Comparison of ENCODE assay signal across 20 mouse cellular contexts in the genomic region with DNA sequence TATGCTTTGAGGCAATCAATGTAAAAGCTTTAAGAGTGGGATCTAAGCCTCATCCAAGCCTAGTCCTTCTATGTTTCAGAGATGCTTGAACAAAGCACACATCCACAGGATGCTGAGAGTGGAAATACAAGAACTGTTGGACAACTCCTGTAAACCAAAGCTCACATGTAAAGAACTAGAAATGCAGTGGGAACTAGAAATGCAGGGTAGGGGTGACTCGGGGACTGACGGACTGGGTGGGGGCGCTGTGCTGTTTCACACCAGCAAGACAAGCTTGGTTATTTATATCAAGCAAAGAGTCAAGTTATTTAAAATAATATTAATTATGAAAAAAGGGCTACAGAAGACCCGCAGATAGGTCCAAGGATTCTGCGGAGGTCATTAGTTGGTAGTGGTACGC.
DNase-seq lines count a peak whose midpoint lies in the region; ATAC-seq and TF ChIP-seq lines count a peak whose summit lies in the region.
"Had no signal": no experiment of that assay in that cellular context is flagged by ENCODE, and none has a peak within 500 bp of the region (broad histone marks: within the 10 kb centered on the region; RNA-seq: fewer than 3 reads in every experiment).

No protein-coding gene starts in this region.

- no peak overlapping the region for H3K9ac ChIP-seq in liver, postnatal 0 days (replicated peaks)
- H3K9ac ChIP-seq in forebrain, embryonic 11.5 days (ENCODE audit: low read length), result no peak overlapping the region
- H3K9ac ChIP-seq: hindbrain, embryonic 14.5 days; kidney, embryonic 15.5 days; liver, embryonic 15.5 days; midbrain, embryonic 12.5 days; neural tube, embryonic 12.5 days; stomach, embryonic 15.5 days had no signal

- no peak overlapping the region for H3K4me2 ChIP-seq in liver, postnatal 0 days (ENCODE audit: low read depth, low read length)
- no peak overlapping the region for H3K4me2 ChIP-seq in forebrain, embryonic 11.5 days (ENCODE audit: low read depth, low read length, severe bottlenecking)
- H3K4me2 ChIP-seq: hindbrain, embryonic 14.5 days; kidney, embryonic 15.5 days; liver, embryonic 15.5 days; midbrain, embryonic 12.5 days; neural tube, embryonic 12.5 days; stomach, embryonic 15.5 days had no signal

- DNase-seq in liver, postnatal 0 days, result no peak
- no peak for DNase-seq in liver
- DNase-seq in thymus, postnatal 14 days, result peak; percentile 59
- no peak for DNase-seq in thymus, adult 18-20 months
- DNase-seq in induced T-regulatory cell, adult 2 months (ENCODE audit: low read depth), result peak; percentile 76
- DNase-seq in thymus, postnatal 4 days, result peak; percentile 66
- DNase-seq in forebrain, embryonic 11.5 days (ENCODE audit: low spot score), result no peak
- DNase-seq in urinary bladder, adult 2 months (ENCODE audit: low spot score), result no peak
- DNase-seq: cerebellum, postnatal 14 days; gastrocnemius, postnatal 36 days had no signal

- WGBS in liver, postnatal 0 days (ENCODE audit: insufficient replicate concordance), result 80% methylated on average over 6 of the region's 6 CpGs
- 95% methylated on average over 6 of the region's 6 CpGs for WGBS in forebrain, embryonic 11.5 days

- H3K27ac ChIP-seq in liver, postnatal 0 days (ENCODE audit: low read depth), result peak overlapping the region; percentile 17; the same call in 1 of the 2 replicates
- H3K27ac ChIP-seq in forebrain, embryonic 11.5 days (ENCODE audit: low read depth, low read length), result no peak overlapping the region
- H3K27ac ChIP-seq: heart, embryonic 10.5 days; hindbrain, embryonic 14.5 days; kidney, embryonic 15.5 days; liver, embryonic 15.5 days; midbrain, embryonic 12.5 days; neural tube, embryonic 12.5 days; stomach, embryonic 15.5 days had no signal

- TF ChIP-seq EP300 in liver, postnatal 0 days (IDR thresholded peaks at IDR 0.05; ENCODE audit: low read depth), result no peak

- no peak for ATAC-seq in liver, postnatal 0 days
- ATAC-seq in forebrain, embryonic 11.5 days (replicated peaks; ENCODE audit: low FRiP score), result no peak
- ATAC-seq: forebrain, embryonic 16.5 days; intestine, postnatal 0 days; Patski had no signal

- no peaks in the 10 kb centered on the region for H3K27me3 ChIP-seq in liver, postnatal 0 days (ENCODE audit: insufficient read depth, low read length)
- no peaks in the 10 kb centered on the region for H3K27me3 ChIP-seq in forebrain, embryonic 11.5 days (ENCODE audit: control insufficient read depth, insufficient read depth, low read length)
- H3K27me3 ChIP-seq: kidney, embryonic 15.5 days; liver, embryonic 15.5 days; midbrain, embryonic 12.5 days; neural tube, embryonic 12.5 days; Patski; stomach, embryonic 15.5 days had no signal

- peaks cover 7% of the 10 kb centered on the region; the same call in 1 of the 2 replicates for H3K4me1 ChIP-seq in liver, postnatal 0 days (ENCODE audit: insufficient read depth)
- no peaks in the 10 kb centered on the region for H3K4me1 ChIP-seq in forebrain, embryonic 11.5 days (replicated peaks; ENCODE audit: control insufficient read depth, insufficient read depth, low read length)
- H3K4me1 ChIP-seq: neural tube, embryonic 12.5 days had no signal

- no peak overlapping the region for H3K4me3 ChIP-seq in liver, postnatal 0 days (ENCODE audit: low read depth, low read length)
- H3K4me3 ChIP-seq in forebrain, embryonic 11.5 days (ENCODE audit: low read depth, low read length), result no peak overlapping the region
- H3K4me3 ChIP-seq: heart, embryonic 10.5 days; kidney, embryonic 15.5 days; liver, embryonic 15.5 days; midbrain, embryonic 12.5 days; neural tube, embryonic 12.5 days; stomach, embryonic 15.5 days had no signal

- TF ChIP-seq CTCF in liver, postnatal 0 days (IDR thresholded peaks at IDR 0.05; ENCODE audit: low read depth), result 0 out of 2 replicates have a peak, but pooled peaks have one; percentile 10

- H3K9me3 ChIP-seq in liver, postnatal 0 days (ENCODE audit: low read length), result peaks cover 11% of the 10 kb centered on the region
- H3K9me3 ChIP-seq in forebrain, embryonic 11.5 days (ENCODE audit: control insufficient read depth, low read length), result no peaks in the 10 kb centered on the region
- H3K9me3 ChIP-seq: heart, embryonic 10.5 days; kidney, embryonic 15.5 days; liver, embryonic 15.5 days; midbrain, embryonic 12.5 days; neural tube, embryonic 12.5 days; stomach, embryonic 15.5 days had no signal

- no peaks in the 10 kb centered on the region for H3K36me3 ChIP-seq in liver, postnatal 0 days (replicated peaks; ENCODE audit: insufficient read depth, low read length)
- no peaks in the 10 kb centered on the region for H3K36me3 ChIP-seq in forebrain, embryonic 11.5 days (ENCODE audit: control insufficient read depth, insufficient read depth, low read length)
- H3K36me3 ChIP-seq: heart, embryonic 10.5 days; kidney, embryonic 15.5 days; liver, embryonic 15.5 days; midbrain, embryonic 12.5 days; neural tube, embryonic 12.5 days; stomach, embryonic 15.5 days had no signal

Comparison
In these comparisons a context has a peak if more than half of its experiments do, and no peak if none do; other contexts are left out.
1. DNase-seq: peak in thymus, postnatal 14 days (single experiment), induced T-regulatory cell, adult 2 months (single experiment) and thymus, postnatal 4 days (single experiment); none in liver, postnatal 0 days (single experiment), liver (single experiment), thymus, adult 18-20 months (0 of 2), forebrain, embryonic 11.5 days (single experiment) and urinary bladder, adult 2 months (single experiment).